9 mouse cellular contexts compared by ENCODE assay signal in the genomic region with DNA sequence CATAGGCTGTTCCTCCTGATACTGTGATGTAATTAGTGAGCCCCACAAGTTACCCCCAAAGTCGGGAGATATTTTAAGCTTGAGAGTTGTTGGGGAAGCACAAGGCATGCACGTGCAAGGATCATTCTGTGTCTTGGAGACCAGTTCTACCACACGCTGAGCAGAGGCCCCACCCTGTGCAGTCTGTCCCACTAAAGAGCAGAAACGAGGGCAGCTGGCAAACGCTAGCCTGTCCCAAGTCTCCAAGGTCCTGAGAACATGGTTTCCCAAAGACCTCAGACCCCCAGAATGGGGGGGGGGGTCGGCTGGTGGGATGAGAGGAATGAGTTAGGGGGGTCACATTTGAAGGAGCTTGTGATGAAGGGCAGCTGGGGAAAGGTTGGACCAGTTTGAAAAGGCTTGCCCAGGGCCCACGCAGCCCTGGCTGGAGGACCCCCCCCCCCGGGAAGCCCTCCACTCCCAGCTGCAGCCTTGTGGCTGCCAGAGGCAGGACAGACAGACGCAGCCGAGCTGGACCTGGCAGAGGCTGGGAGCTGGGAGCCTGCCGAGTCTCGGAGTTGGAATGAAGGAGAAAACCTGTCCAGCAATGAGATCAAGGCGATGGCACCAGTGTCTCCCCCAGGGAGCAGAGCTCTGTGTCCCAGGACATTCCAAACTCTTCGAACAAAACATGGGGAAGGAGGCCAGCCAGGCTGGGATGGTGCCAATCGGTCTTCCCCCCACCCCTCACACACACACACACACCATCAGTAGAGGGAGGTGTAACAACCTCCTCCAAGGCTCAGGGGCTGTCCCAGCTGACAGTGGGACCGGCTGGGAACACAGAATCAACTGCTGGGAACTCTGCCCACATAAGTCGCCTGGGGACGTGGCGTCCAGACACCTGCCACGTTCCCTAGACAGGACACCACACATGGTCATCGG. TPM values are rescaled to one million over a fixed set of nuclear protein-coding genes. Genes with fewer than 3 reads are reported as not detected.
DNase-seq lines count a peak whose midpoint lies in the region; ATAC-seq lines count a peak whose summit lies in the region.
"Had no signal": no experiment of that assay in that cellular context is flagged by ENCODE, and none has a peak within 500 bp of the region (broad histone marks: within the 10 kb centered on the region; RNA-seq: fewer than 3 reads in every experiment).

No protein-coding gene starts in this region.

- peak; percentile 4 to 14 for DNase-seq in layer of hippocampus, postnatal 36 days
- DNase-seq in layer of hippocampus, adult 11-12 months (ENCODE audit: low spot score), result no peak
- peak; percentile 59 to 78 for DNase-seq in cerebellum, postnatal 14 days
- peak; percentile 50 to 66 for DNase-seq in heart, adult 9 months (ENCODE audit: low spot score in 2 of 2)
- peak; percentile 70 to 92 for DNase-seq in lung, postnatal 4 days
- DNase-seq in liver, result no peak

- no peak for ATAC-seq in activated CD4-positive, CD25-positive, alpha-beta regulatory T cell, adult 4 months

RNA-seq across cellular contexts. Expression of a gene that starts 32.3 kb away (rescaled TPM):
- not detected for total RNA-seq in layer of hippocampus, postnatal 36 days (2021)
- not detected for polyA plus RNA-seq in activated CD4-positive, CD25-positive, alpha-beta regulatory T cell, adult 4 months (2017; shearing (Covaris generic))
- total RNA-seq: hematopoietic stem cell, adult 5-6 weeks had no signal
- polyA plus RNA-seq: midbrain, embryonic 12.5 days had no signal

RNA-seq across cellular contexts. Expression of a gene that starts 41.1 kb away (rescaled TPM):
- total RNA-seq in layer of hippocampus, postnatal 36 days (2021), result not detected
- polyA plus RNA-seq in activated CD4-positive, CD25-positive, alpha-beta regulatory T cell, adult 4 months (2017; shearing (Covaris generic)), result 1 to 10 TPM in 1 of 2 experiments, not detected in 1; 1.3 TPM

RNA-seq across cellular contexts. Expression of a gene that starts 58.0 kb away (rescaled TPM):
- total RNA-seq in layer of hippocampus, postnatal 36 days (2021), result 1 to 10 TPM; 7.1 to 8.4 TPM
- polyA plus RNA-seq in activated CD4-positive, CD25-positive, alpha-beta regulatory T cell, adult 4 months (2017; shearing (Covaris generic)), result 10 to 100 TPM; 20.4 to 23.3 TPM

Comparison
In these comparisons a context has a peak if more than half of its experiments do, and no peak if none do; other contexts are left out.
1. DNase-seq: peak in layer of hippocampus, postnatal 36 days (2 of 2), cerebellum, postnatal 14 days (2 of 2), heart, adult 9 months (2 of 2) and lung, postnatal 4 days (2 of 2); none in layer of hippocampus, adult 11-12 months (single experiment) and liver (single experiment).